Mouse (Mus musculus) liver, adult 2 months (tissue): Measurements from ENCODE around the gene Thsd7b.

Source experiments
- CTCF ChIP-seq: fragments of 200-500 bp; IDR thresholded peaks from 2 replicates; pipeline ENCODE4 v1.5.1; 2011; ENCODE audit warnings: low read depth, low read length, control low read depth
- POLR2A ChIP-seq: fragments of 200-500 bp; IDR thresholded peaks from 2 replicates; pipeline ENCODE4 v1.6.1; 2011; ENCODE audit warnings: low read length, control low read depth; ENCODE audit not compliant: insufficient read depth; ENCODE audit errors: extremely low read depth

GRCm38 (mm10) chr1:130167260-130167659, 894.2 kb downstream of the Thsd7b start:
- TF ChIP-seq POLR2A (no peak), CTCF (peak; percentile 54)
